Mouse (Mus musculus) left cerebral cortex, postnatal 14 days (tissue): ENCODE measurements at regions not wholly inside any gene's neighbourhood (a gene's known extent, or its start where the extent isn't known, plus 50 kb on each side); places are given as distances from the start of the nearest gene placed in this dataset.
"Not testable (repeated sequence)": the region's sequence is repeated elsewhere in the genome, so short reads cannot be mapped to it uniquely, and the experiment has no call there.

Source experiments
- DNase-seq, 2 experiments: peaks; one replicate each; pipeline ENCODE4 v3.0.0; 2021 to 2022; ENCODE audit warnings: low spot score in 2 of 2, mixed read lengths in 1 of 2
- intact Hi-C: fragments of 180-260 bp; cut with DNase I; formaldehyde crosslinking; loops from one replicate; pipeline ENCODE4 v1.15.1; 2025

DNA sequence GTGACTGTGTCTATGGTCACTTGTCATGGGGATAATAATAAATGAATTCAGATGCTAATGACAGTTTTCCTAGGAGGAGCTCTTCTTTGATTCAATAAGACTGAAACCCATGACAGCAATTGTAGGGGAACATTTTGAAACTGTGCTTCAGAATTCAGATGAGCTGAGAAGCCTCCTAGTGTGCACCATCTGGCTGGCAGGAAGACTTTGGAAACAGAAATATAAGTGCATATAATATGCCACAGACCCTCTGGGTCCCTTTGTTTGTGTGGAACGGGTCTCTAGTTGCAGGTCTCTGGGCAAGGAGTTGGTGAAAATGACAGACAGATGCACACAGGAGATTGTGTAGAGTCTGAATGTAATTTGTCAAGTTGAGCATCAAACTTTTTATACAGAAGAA lies 1043.3 kb upstream of the Cntnap5a start:
- DNase-seq: no peak
- intact Hi-C loops: no loop called here

- intact Hi-C loops: not testable (repeated sequence)
Observed at GRCm38 (mm10) chr1:114641854-114642253, 1042.7 kb upstream of the Cntnap5a start.

DNA sequence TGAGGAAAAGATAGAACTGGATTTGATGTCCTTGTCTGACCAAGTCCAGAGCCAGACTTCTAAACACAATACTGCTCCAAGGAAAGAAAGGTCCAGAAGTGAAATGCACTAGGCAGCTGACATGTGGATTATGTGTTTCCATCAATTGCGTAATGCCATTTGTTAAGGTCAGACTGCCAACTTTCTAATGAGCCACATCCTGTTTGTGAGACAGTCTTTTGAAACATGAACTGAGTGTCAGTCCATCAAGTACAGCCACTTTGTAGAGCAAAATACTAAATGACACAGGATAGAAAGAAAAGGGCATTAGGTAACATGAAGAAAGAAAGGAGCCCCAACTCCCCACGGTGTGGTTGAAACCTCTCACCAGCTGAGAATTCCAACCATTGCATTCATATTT lies 1010.6 kb upstream of the Cntnap5a start:
- no peak for DNase-seq
- intact Hi-C loops: no loop called here

More at GRCm38 (mm10) chr1:114641854-114642253, 1042.7 kb upstream of the Cntnap5a start:
- DNase-seq: not testable (repeated sequence)

DNA sequence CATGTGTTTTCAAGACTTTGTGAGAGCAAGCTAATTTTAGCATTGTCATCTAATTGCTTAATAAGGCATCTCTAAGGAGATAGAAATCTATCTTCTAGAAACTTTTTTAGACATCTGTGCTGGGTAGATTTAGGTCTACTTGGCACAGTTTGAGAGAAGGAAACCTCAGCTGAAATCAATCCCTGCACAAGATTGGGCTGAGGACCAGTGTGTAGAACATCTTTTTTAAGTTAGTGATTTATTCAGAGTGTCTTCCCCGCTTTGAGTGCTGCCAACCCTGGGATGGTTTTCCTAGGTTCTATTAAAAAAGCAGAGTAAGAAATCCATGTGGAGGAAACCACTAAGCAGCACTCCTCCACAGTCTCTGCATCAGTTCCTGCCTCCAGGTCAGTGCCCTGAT lies 1003.3 kb upstream of the Cntnap5a start:
- intact Hi-C loops: no loop called here
- peak; percentile 8 to 22 for DNase-seq

- no peak for DNase-seq
- intact Hi-C loops: no loop called here
Observed at GRCm38 (mm10) chr1:114721142-114721541, 963.4 kb upstream of the Cntnap5a start.

DNA sequence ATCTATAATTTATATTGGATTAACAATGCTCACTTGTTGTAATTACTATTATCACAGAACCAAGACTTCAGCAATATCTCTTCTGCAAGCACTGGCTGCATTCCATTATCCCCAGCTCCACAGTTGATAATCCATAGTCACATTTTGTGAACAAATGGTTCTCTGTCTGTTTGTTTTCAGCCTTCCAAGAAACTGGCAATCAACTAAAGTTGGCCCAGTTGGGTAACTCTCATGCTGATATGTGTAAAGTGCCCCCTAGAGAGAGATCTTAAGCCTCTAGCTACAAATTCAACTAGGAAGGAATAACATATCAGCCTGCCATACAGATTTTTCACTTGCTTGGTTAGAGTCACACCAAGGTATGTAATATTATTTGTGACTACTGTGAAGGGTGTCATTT lies 955.4 kb upstream of the Cntnap5a start:
- intact Hi-C loops: no loop called here
- DNase-seq: no peak
